Mouse (Mus musculus) forebrain, embryonic 12.5 days (tissue): ENCODE measurements at regions not wholly inside any gene's neighbourhood (a gene's known extent, or its start where the extent isn't known, plus 50 kb on each side); places are given as distances from the start of the nearest gene placed in this dataset.

Experiments used
- ATAC-seq: fragments of 200-750 bp; cut with Nextera tagmentation; 2 replicates; pipeline ENCODE4 v1.8.0; 2017; ENCODE audit warnings: moderate TSS enrichment; ENCODE audit not compliant: low FRiP score
- H3K27ac ChIP-seq: fragments of 300-500 bp; sonication (generic); 2 replicates; pipeline ENCODE4 v1.5.1; 2016; ENCODE audit warnings: mild to moderate bottlenecking
- H3K27me3 ChIP-seq: fragments of 300-500 bp; sonication (generic); 2 replicates; pipeline ENCODE4 v1.6.1; 2016; ENCODE audit warnings: mild to moderate bottlenecking
- H3K36me3 ChIP-seq: fragments of 300-500 bp; sonication (generic); replicated peaks from 2 replicates; pipeline ENCODE4 v1.6.1; 2016; ENCODE audit warnings: mild to moderate bottlenecking
- H3K4me1 ChIP-seq: fragments of 300-500 bp; sonication (generic); 2 replicates; pipeline ENCODE4 v1.6.1; 2016
- H3K4me2 ChIP-seq: fragments of 300-500 bp; sonication (generic); 2 replicates; pipeline ENCODE4 v1.6.1; 2016; ENCODE audit warnings: mild to moderate bottlenecking, moderate library complexity
- H3K4me3 ChIP-seq: fragments of 300-500 bp; sonication (generic); replicated peaks from 2 replicates; pipeline ENCODE4 v1.5.1; 2016; ENCODE audit warnings: mild to moderate bottlenecking
- H3K9ac ChIP-seq: fragments of 300-500 bp; sonication (generic); 2 replicates; pipeline ENCODE4 v1.6.1; 2016; ENCODE audit warnings: mild to moderate bottlenecking
- H3K9me3 ChIP-seq: fragments of 300-500 bp; sonication (generic); 2 replicates; pipeline ENCODE4 v1.6.1; 2016
- WGBS: fragments of 180-500 bp; shearing (Covaris S2); methylation state at CpG from one replicate; pipeline ENCODE4 v1.1.7; 2016; 5-methylcytosine and 5-hydroxymethylcytosine counted together

DNA sequence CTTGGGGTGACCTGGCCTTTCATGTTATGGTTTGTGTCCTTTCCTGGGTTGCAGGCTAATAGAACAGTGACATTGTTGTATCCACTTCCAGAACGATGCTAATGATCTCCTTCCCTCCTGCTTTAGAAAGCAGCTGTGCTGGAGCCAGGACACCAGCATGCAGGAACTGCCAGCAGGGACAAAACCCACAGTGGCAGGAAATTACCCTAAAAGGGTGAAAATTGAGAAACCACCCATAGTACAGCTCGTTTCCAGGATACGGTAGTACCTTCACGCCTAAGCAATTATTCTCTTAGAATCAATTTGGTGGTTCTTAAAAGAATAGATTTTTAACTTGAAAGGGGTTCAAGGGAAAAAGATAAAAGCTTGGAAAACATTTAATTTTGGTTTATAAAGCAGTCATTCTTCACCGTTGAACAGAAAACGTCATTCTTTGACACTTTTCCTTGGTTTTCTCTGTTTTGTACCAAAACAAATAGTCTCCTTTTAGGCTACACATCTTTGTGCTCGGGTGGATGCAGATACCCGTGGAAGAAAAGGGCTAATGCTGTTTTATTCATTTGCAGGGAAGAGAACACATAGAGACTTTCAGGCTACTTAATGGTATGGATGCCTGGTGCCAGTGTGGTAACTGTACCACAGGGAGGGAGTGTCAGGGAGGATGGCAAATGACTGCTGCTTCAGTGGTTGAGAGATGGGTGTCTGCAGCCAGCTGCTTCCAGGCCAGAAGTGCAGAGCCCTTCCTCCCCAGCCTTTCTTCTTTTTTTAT, 394.5 kb downstream of the Igsf11 start:
- H3K4me2 ChIP-seq: no peak overlapping the region
- 30% methylated on average over 8 of the region's 8 CpGs for WGBS
- no peak overlapping the region for H3K4me3 ChIP-seq
- no peaks in the 10 kb centered on the region for H3K36me3 ChIP-seq
- H3K4me1 ChIP-seq: peaks cover 8% of the 10 kb centered on the region
- peak; percentile 78 for ATAC-seq
- H3K9ac ChIP-seq: no peak overlapping the region
- H3K27me3 ChIP-seq: no peaks in the 10 kb centered on the region
- 0 out of 2 replicates have a peak overlapping the region, but pooled peaks have one; percentile 21 for H3K27ac ChIP-seq
- no peaks in the 10 kb centered on the region for H3K9me3 ChIP-seq

DNA sequence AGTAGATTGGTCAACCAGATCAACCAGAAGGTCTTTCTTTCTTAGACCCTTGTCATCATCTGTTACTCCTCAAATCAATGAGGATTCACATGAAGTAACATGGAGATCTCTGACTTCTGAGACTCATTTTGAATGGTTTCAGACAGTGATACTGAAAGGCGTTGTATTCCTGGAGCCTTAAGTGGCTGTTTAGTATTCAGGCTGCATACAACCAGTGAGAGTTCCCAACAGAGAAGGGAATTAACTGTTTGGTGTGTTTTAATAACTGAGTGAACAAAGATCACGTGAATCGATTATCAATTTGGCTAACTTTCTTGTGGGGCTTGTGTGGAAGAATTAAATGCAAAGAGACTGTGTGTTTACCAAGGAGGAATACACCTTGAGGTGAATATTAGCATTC, 406.4 kb downstream of the Igsf11 start:
- Histone ChIP-seq H3K4me1 (peaks cover 14% of the 10 kb centered on the region), H3K36me3 (no peaks in the 10 kb centered on the region), H3K4me3 (no peak overlapping the region), H3K9me3 (no peaks in the 10 kb centered on the region), H3K27ac (no peak overlapping the region), H3K27me3 (no peaks in the 10 kb centered on the region), H3K4me2 (no peak overlapping the region), H3K9ac (no peak overlapping the region)
- no peak for ATAC-seq
- WGBS: 65% methylated on average over 3 of the region's 3 CpGs

DNA sequence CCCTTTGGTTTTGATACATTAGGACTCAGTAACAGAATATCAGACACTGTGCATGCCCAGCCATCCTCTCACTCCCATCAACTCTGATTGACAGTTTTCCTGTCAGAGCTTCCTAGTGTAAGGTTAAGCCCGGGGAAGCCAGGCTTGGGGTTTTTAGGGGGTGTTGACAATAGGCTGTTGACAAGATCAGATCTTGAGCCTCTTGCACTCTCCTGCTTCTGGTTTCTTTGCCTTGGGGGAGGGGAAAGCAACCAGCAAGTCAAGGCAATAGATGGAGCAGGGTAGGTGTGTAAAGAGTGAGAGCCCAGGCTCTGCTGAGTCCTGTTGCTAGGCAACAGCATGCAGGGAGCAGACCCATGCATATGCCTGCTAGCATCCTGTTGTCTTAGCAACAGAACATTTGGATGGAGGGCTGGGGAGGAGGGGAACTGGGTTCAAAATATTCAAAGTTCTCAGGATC, 410.5 kb downstream of the Igsf11 start:
- WGBS: 8% methylated on average over 1 of the region's 1 CpGs
- Histone ChIP-seq H3K27ac (peak overlapping the region; percentile 68), H3K4me2 (peak overlapping the region; percentile 30; the same call in 1 of the 2 replicates), H3K36me3 (no peaks in the 10 kb centered on the region), H3K4me3 (no peak overlapping the region), H3K9ac (no peak overlapping the region), H3K4me1 (peaks cover 14% of the 10 kb centered on the region), H3K9me3 (no peaks in the 10 kb centered on the region), H3K27me3 (no peaks in the 10 kb centered on the region)
- peak; percentile 98 for ATAC-seq

DNA sequence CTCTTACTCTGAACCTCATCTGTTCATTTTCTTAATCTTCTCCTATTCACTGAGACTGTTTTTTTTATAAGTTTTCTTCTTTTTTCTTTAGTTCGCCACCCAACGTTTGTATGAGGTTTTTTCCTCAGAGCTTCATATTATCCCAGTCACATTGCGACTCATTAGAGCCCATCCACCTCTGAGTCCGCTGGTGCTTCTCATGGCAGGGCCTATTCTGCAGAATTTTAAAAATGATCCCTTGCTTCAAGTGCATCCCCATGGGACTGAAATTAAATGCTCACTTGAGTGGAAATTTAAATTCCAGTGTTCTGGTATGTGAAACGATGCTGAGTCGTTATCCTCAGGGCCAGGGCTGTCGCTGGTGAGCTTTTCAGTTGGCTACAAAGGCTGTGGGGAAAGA, 410.9 kb downstream of the Igsf11 start:
- H3K9ac ChIP-seq: no peak overlapping the region
- no peaks in the 10 kb centered on the region for H3K27me3 ChIP-seq
- peak overlapping the region; percentile 75 for H3K27ac ChIP-seq
- no peaks in the 10 kb centered on the region for H3K9me3 ChIP-seq
- peaks cover 14% of the 10 kb centered on the region for H3K4me1 ChIP-seq
- no peaks in the 10 kb centered on the region for H3K36me3 ChIP-seq
- WGBS: 24% methylated on average over 7 of the region's 7 CpGs
- no peak overlapping the region for H3K4me3 ChIP-seq
- peak; percentile 47 for ATAC-seq
- 0 out of 2 replicates have a peak overlapping the region, but pooled peaks have one; percentile 30 for H3K4me2 ChIP-seq

DNA sequence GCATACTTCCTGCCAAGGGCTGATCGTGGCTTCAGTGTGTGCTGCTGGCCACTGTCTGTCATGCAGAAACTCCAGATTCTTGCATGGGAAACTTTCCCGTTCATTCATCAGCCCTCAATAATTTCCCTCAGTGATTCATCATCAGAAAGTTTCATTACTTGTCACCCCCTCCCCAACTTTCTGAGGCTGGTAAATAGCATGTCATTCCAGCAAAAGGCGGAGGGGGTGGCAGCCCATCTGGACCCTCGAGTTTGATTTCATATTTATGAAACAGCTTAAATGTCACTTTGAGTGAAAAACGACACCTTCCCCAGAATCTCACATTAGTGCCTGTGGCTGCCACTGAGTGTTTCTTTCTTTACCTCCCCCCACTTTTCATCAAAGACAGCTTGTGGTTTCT, 415.5 kb downstream of the Igsf11 start:
- H3K4me3 ChIP-seq: no peak overlapping the region
- H3K27ac ChIP-seq: no peak overlapping the region
- 68% methylated on average over 5 of the region's 5 CpGs for WGBS
- H3K4me1 ChIP-seq: peaks cover 9% of the 10 kb centered on the region
- H3K27me3 ChIP-seq: no peaks in the 10 kb centered on the region
- no peak overlapping the region for H3K4me2 ChIP-seq
- no peaks in the 10 kb centered on the region for H3K9me3 ChIP-seq
- no peak overlapping the region for H3K9ac ChIP-seq
- ATAC-seq: no peak
- H3K36me3 ChIP-seq: no peaks in the 10 kb centered on the region

DNA sequence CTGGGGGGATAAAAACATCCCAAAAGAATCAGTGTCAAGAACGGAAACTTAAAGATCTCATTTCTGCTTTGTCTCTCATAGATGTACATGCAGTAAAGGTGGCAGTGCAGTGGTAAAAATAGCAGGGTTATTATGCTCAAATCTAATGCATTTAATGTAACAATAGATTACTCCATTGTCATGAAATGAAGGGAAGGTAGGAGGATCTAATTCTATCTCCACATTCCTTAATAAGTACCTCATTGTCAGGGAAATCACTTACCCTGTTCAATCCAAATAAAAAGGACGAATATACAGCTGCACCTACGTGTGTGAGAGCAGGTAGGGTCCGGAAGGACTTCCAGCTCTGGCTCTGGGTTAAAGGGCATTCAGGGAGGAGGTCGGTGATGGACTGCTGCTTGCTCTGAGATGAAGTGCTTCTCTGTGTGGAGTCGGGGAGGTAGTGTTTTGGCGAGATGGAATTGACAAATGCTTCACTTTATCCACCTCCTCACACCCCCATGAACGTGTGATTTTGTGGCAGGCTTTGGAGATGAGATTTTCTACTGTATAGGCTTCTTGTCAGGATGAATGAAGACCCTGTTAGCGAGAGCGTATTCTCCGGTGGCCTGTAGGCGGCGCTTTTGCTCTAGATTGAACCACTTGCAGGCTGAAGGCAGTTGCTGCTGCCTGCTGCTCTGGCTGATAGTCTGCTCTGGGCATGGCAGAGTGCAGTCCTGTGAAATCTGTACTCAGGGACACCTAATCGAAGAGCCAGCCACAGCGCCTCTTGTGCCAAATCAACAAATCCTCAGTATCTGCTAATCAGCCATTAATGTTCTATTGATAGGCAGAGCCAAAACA, 424.5 kb downstream of the Igsf11 start:
- H3K4me3 ChIP-seq: no peak overlapping the region
- H3K9ac ChIP-seq: no peak overlapping the region
- ATAC-seq: peak; percentile 91
- H3K27me3 ChIP-seq: no peaks in the 10 kb centered on the region
- 23% methylated on average over 15 of the region's 15 CpGs for WGBS
- H3K4me1 ChIP-seq: no peaks in the 10 kb centered on the region
- H3K9me3 ChIP-seq: no peaks in the 10 kb centered on the region
- H3K27ac ChIP-seq: no peak overlapping the region
- H3K4me2 ChIP-seq: no peak overlapping the region
- H3K36me3 ChIP-seq: no peaks in the 10 kb centered on the region

DNA sequence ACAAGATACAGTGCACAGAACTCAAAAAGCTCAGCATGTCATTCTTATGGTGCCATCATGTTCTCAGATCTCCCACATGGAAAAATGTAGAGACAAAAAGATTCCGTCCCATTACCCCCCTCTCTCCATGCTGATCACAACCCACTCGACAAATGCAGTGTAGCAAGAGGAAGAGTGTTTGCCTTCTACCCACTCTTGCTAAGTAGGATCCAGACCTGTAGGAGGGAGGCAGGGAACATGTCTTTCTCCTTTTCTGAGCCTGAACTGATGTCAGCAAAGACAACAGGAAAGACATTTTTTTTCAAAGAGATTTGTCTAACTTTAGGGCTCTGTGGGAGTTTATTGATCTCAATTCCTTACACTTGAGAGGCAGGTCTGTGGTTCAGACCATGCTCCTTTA, 433.2 kb downstream of the Igsf11 start:
- H3K27ac ChIP-seq: no peak overlapping the region
- no peak overlapping the region for H3K4me3 ChIP-seq
- no peaks in the 10 kb centered on the region for H3K27me3 ChIP-seq
- no peak overlapping the region for H3K4me2 ChIP-seq
- no peaks in the 10 kb centered on the region for H3K9me3 ChIP-seq
- no peak overlapping the region for H3K9ac ChIP-seq
- no peak for ATAC-seq
- no peaks in the 10 kb centered on the region for H3K4me1 ChIP-seq
- no peaks in the 10 kb centered on the region for H3K36me3 ChIP-seq
- WGBS: 82% methylated on average over 2 of the region's 2 CpGs

DNA sequence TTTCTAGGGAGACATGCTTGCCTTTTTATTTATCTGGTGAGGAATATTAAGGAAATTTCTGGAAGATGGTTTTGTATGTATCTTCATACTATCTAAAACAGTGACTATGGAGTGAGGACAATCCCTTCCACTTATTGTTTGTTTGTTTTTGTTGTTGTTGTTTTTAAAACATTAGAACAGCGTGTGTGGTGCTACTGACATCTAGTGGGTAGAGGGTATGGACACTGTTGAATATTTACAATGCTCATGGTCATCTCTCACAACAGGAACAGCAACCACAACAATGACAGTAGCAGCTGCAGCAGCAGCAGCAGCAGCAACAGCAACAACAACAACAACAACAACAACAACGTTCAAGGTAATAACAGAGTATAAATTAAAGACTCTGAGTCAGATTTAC, 471.2 kb downstream of the Igsf11 start:
- H3K9ac ChIP-seq: no peak overlapping the region
- H3K4me1 ChIP-seq: no peaks in the 10 kb centered on the region
- H3K27ac ChIP-seq: no peak overlapping the region
- no peak overlapping the region for H3K4me3 ChIP-seq
- ATAC-seq: no peak
- WGBS: 82% methylated on average over 2 of the region's 2 CpGs
- H3K9me3 ChIP-seq: no peaks in the 10 kb centered on the region
- no peak overlapping the region for H3K4me2 ChIP-seq
- no peaks in the 10 kb centered on the region for H3K27me3 ChIP-seq
- H3K36me3 ChIP-seq: no peaks in the 10 kb centered on the region

DNA sequence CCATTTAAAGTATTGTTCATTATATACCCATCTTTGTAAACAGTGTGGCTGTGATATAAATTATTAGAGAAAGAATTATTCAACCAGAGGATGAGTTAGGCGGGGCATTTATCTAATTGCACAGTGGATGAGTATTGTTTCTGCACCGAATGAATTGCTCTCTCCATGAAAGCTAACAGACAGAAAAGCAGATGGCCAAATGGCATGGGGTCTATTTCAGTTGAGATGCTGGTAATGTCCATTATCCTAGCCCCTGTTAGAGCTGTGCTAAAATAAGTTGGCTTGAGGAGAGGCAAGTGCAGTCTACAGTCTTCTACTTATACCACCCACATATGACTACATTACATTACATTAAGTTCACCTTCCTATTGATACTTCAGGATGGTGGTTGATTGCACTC, 475.8 kb downstream of the Igsf11 start:
- no peak overlapping the region for H3K9ac ChIP-seq
- ATAC-seq: no peak
- no peak overlapping the region for H3K4me3 ChIP-seq
- H3K27ac ChIP-seq: no peak overlapping the region
- H3K9me3 ChIP-seq: no peaks in the 10 kb centered on the region
- 87% methylated on average over 2 of the region's 2 CpGs for WGBS
- no peaks in the 10 kb centered on the region for H3K36me3 ChIP-seq
- H3K4me2 ChIP-seq: no peak overlapping the region
- H3K27me3 ChIP-seq: no peaks in the 10 kb centered on the region
- H3K4me1 ChIP-seq: no peaks in the 10 kb centered on the region

DNA sequence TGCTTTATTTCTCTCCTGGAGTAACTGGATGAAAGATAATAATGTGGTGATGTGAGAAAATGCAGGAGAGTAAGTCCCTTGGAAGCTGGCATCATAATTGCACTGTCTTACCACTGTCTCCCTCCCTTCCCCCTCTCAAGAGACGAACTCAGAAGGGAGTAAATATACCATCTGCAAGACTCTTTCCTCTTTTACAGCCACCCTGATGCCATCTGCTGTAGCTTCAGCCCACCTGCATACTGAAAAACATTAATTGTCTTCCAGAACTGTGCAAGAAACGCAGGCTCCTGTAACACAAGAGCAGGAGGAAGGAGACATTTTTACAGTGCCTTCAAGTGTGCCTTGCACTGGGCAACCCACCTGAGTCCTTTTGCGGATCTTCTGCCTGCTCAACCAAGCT, 482.1 kb downstream of the Igsf11 start:
- H3K9me3 ChIP-seq: no peaks in the 10 kb centered on the region
- no peak for ATAC-seq
- H3K27me3 ChIP-seq: no peaks in the 10 kb centered on the region
- no peaks in the 10 kb centered on the region for H3K36me3 ChIP-seq
- no peak overlapping the region for H3K27ac ChIP-seq
- no peak overlapping the region for H3K4me3 ChIP-seq
- H3K9ac ChIP-seq: no peak overlapping the region
- WGBS: 49% methylated on average over 3 of the region's 3 CpGs
- H3K4me2 ChIP-seq: no peak overlapping the region
- H3K4me1 ChIP-seq: 0 out of 2 replicates have a peak, but pooled peaks cover 4% of the 10 kb centered on the region

DNA sequence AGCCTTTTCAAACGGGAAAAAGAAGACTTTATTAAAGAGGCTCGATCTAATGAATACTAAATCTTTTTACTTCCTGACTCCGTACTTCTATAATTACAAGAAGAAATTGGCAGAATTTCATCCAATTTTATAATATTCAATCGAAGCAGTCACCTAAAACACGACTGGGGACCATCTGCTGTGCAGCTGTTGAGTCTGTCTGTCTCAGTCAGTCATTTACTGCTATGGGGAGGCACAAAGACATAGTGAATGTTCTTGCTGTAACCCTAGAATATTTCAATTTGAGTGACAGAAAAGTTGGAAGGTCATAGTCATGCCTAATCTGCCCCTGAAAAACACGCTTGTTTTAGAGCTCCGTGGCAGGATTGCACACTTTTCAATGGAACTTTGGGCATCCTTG, 487.5 kb downstream of the Igsf11 start:
- 0 out of 2 replicates have a peak, but pooled peaks cover 4% of the 10 kb centered on the region for H3K4me1 ChIP-seq
- H3K4me2 ChIP-seq: no peak overlapping the region
- H3K27me3 ChIP-seq: no peaks in the 10 kb centered on the region
- no peak overlapping the region for H3K4me3 ChIP-seq
- no peak for ATAC-seq
- no peaks in the 10 kb centered on the region for H3K36me3 ChIP-seq
- H3K27ac ChIP-seq: no peak overlapping the region
- H3K9me3 ChIP-seq: no peaks in the 10 kb centered on the region
- WGBS: 81% methylated on average over 7 of the region's 7 CpGs
- no peak overlapping the region for H3K9ac ChIP-seq

DNA sequence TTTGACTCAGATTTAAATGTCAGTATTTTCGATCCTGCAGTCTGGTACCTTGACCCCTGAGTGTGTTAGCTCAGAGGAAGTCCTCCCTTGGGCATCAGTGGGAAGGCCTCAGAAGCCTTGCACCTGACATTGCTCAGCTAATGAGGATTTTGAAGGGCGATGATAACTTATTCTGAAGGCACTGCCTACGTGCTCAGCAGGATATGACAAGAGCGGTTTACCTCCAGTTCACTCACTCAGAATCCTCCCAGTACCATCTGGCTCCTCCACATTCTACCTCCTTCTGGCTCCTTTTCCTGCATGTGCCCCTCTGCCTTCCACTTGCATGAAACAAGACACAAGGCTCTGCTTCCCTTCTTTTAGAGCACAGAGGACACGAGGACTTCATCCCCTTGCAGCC, 497.5 kb downstream of the Igsf11 start:
- Histone ChIP-seq H3K9me3 (no peaks in the 10 kb centered on the region), H3K27ac (no peak overlapping the region), H3K27me3 (no peaks in the 10 kb centered on the region), H3K4me2 (no peak overlapping the region), H3K4me1 (no peaks in the 10 kb centered on the region), H3K36me3 (no peaks in the 10 kb centered on the region), H3K4me3 (no peak overlapping the region), H3K9ac (no peak overlapping the region)
- no peak for ATAC-seq
- 87% methylated on average over 5 of the region's 5 CpGs for WGBS
